Mouse (Mus musculus) gastrocnemius, postnatal 10 days (tissue): ENCODE results near the gene Mfap1a. TPM values are rescaled to one million over a fixed set of nuclear protein-coding genes. Genes with fewer than 3 reads are reported as not detected.
A peak's percentile ranks its signal among the peaks of the same experiment; 100 is the strongest.
"Not testable (repeated sequence)": the region's sequence is repeated elsewhere in the genome, so short reads cannot be mapped to it uniquely, and the experiment has no call there.

Experiments
- DNase-seq: peaks from one replicate; pipeline ENCODE4 v3.0.0; 2021; ENCODE audit warnings: mixed read lengths
- long read RNA-seq, 2 experiments: library from polyadenylated mRNA; stranded (forward); transcript quantifications; one replicate each; pipeline ENCODE4 v2.0.0; 2021
- total RNA-seq, 2 experiments: library from RNA; stranded (reverse); gene quantifications; 2 replicates each; pipeline ENCODE4 v1.2.3; 2021

Mfap1a gene
- 10 to 100 TPM; 18.1 to 19.1 TPM for total RNA-seq
- long read RNA-seq, experiment 1, full-length matches to known transcripts = 17 of 19 reads
- long read RNA-seq, experiment 1, partial matches to known transcripts = 0 of 19 reads
- long read RNA-seq, experiment 1, other reads (novel, unspliced or antisense) = 2 of 19 reads
- long read RNA-seq, experiment 2, full-length matches to known transcripts = 22 of 24 reads
- long read RNA-seq, experiment 2, partial matches to known transcripts = 1 of 24 reads
- long read RNA-seq, experiment 2, other reads (novel, unspliced or antisense) = 1 of 24 reads

DNA sequence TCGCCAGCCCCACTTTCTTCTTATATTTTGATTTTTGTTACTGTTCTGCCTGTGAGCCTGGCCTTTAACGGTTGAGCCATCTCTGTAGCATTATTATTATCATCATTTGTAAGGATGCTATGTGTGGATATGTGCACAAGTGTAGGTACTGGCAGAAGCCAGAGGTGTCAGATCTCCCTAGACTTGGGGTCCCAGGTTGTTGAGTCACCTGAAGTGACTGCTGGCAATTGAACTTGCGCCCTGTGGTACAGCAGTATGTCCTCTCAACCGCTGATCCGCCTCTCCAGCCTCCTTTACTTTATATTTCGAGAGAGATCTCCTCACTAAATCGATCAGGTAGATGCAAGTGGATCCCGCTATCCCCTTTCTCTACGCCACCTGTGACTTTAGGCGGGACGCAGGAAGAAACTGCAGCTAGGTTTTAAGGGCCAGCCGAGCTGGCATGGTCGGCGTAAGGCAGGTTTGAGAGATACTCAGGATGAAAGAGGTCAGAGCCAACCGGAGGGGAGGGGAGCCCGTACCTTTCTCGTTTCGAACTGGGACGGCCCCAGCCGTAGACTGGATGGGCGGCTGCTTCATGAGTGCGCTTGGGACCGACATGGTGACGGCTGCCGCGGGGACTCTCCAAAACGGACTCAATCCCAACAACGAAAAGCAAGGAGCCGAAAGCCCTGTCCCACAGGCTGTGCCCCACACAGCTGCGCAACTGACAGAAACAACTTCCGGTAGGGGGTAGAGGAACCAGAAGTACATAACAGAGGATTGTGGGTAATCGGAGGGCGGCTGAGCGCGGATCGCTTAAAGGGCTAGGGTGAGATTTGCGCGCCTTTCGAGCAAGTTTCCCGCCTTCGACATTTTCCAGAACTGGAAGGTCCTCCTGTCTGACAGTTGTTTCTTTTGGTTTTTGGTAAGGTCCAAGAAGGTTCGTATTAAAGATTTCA lies at the start of gene Mfap1a, which contains the start of gene Wdr76:
TSS of gene Mfap1a (minus strand) at position 724 of the 941 bp plus-strand sequence.
TSS of gene Wdr76 (plus strand) at position 782 of the 941 bp plus-strand sequence.
- peak; percentile 68 for DNase-seq

- DNase-seq = no peak
Measured at GRCm38 (mm10) chr2:121551271-121551670, 44.8 kb upstream of the Mfap1a start.

DNA sequence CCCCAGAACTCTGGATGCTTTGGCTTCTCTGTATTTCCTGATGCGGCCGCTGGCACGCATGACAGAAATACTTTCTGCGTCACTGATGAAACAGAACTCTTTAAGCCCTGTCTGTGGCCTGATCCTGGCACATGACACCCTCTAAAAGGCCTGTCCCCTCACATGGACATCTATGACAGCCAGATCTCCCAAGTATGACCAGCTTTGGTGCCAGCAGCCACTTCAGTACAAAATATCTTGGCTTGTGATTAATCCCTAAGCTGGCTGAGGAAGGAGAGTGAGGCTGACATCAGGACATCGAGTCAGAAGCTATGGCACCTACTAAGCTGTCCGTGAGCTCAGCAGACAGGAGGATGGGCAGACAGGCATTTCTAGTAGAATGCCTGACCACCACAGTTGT lies 43.2 kb upstream of the Mfap1a start:
- DNase-seq = no peak

DNA sequence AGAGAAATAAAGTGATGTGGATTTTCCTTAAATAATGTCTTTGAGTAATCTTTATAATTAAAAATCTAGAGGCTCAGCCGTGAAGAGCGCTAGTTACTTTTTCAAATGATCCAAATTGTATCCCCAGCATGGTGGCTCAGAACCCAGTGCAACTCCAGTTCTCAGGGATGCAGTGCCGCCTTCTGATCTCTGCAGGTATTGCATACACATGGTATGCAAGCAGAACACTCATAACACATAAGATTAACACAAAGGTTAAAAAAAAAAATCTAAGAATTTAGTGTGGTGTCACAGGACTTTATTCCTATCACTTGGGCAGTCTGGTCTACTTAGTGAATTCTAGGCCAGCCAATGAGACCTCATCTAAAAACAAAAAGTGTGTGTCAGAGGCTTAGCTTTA lies 38.4 kb upstream of the Mfap1a start:
- DNase-seq = no peak

DNA sequence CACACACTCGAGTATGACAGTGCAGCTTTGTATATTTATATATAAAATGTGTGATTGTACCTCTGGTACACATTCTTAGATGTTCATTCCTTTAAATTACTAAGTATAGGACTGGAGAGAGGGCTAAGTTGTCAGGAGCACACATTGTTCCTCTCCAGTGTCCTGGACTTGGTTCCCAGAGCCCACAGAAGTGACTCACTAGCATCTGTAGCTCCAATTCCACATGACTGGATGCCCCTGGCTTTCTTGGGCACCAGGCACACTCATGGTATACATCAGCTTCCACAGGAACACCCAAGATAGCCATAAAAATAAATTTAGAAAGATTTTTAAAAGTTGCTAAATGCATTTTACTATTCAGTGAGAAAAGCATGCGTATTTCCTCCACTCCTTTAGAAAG lies 18.6 kb upstream of the Mfap1a start:
- no peak for DNase-seq

- DNase-seq = not testable (repeated sequence)
Measured at GRCm38 (mm10) chr2:121522830-121523229, 16.4 kb upstream of the Mfap1a start.

DNA sequence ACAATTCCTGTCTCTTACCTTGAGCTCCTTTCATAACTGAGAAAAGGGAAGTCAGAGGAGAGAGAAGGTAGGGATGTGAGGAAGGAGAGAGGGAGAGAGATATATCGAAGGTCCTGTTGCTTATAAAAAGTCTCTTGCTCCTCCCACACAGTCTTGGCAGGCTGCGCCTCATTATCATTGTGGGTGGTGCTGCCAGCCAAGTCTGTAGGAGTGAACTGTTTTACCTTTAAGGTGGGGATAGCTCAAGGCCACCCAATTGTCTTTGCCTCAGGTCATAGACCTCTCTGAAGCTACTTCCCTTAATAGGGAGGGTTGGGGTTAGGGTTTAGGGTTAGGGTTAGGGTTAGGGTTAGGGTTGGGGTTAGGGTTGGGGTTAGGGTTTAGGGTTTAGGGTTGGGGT lies 15.5 kb upstream of the Mfap1a start:
- DNase-seq = no peak

- DNase-seq = not testable (repeated sequence)
Measured at GRCm38 (mm10) chr2:121518711-121519110, 12.2 kb upstream of the Mfap1a start.

DNA sequence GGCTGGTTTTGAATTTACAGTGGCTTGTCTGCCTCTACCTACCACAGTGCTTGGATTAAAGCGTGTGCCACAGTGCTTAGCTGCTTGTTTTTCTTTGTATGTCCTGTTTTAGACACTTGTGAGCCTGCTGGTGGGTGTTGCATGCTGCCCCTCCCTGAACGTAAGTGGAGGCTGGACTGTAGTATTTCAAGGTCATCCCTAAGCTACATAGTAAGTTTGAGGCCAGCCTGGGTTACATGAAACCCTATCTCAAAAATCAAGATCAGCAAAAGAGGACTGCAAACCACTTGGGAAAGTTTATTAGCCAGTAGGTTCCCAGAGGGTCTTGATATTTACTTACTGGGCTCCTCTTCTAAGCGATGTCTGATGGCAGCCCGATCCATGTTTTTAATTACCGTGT lies 11.6 kb upstream of the Mfap1a start:
- no peak for DNase-seq

- DNase-seq = no peak
Measured at GRCm38 (mm10) chr2:121514211-121514610, 7.7 kb upstream of the Mfap1a start.

DNA sequence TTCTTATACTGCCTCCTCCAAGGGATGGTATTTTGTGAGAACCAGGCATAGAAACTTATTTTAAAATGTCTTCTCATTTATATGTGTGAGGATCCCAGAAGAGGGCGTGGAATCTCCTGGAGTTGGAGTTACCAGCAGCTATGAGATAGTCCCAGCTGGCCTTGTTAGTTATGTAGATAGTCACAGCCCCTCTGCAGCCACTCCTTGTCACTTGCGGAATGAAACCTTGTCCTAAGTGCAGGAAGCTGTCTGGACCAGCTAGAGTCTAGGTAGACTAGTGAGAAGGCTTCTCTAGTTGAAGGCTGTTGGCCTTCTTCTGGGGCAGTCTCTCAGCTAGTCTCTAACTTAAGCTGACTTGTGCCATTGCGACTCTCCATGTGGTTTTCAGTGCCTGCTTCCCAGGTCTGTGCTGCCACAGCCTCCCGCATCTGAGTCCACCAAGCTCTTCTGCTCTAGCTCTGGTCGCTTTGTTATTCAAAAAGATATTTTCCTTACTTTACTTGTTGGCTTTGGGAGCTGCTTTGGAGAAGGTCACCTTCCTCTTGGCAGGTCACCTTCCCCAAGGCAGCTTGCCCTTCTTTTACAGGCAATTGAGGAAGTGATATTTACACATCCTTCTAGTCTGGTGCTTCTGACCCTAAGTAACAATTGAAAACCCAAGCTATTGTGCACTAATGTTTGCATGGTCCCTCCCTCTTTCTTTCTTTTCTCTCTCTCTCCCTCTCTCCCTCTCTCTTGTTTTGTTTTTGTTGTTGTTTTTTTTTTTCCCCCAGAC lies 6.7 kb upstream of the Mfap1a start:
- not testable (repeated sequence) for DNase-seq

DNA sequence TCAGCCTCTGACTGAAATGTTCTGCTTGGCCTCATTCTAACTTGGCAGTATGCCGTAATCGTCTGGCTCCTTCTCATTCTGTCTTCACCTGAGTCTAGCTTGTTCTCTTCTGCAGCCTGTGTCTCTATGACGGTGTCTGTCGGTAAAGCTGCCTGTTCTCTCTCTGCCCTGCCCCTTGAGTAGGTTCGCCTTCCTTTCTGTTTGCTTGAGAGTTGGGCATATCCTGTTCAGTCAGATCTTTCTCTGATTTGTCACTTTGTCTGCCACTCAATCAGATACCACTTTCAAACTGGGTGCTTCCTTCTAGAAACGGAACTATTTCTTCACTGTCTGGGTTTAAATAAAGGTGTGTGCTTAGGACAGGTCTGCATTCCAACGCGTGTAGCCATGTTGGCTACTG lies 4.9 kb upstream of the Mfap1a start:
- no peak for DNase-seq

DNA sequence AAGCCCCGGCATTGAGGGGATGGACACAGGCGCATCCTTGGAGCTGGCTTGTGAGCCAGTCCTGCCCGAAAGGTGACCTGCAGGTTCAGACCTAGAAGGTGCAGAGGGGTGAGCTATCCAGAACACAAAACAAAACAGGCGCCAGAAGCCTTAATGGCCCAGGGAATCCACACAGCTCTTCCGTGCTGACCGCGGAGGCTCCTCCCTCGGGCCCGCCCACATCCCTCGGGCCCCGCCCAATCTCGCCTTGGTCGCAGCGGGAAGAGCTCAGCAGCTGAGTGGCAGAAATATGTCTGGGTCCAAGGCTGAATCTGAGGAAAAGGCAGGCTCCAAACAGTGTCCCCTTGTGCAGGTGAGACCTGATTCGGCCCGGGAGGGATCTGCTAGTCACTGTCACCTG lies 3.1 kb upstream of the Mfap1a start:
- peak; percentile 69 for DNase-seq

DNA sequence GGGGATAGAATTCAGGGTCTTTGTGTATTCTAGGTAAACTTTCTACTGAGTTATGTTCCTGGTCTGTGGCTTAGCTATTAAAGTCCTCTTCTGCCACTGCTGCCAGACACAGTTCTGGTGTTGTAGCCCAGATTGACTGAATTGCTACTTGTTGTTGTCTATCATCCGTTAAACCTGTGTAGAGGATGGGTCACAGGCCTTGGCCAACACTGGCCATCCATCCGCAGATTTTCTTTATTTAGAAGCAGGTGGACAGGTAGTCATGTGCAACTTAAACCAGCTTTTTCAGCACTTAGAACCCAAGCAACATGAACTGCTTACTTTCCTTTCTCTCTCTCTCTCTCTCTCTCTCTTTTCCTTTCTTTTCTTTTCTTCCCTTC lies 1.5 kb upstream of the Mfap1a start:
- DNase-seq = no peak

GRCm38 (mm10) chr2:121507173-121507950 lies 897 bp upstream of the Mfap1a start:
- no peak for DNase-seq

DNA sequence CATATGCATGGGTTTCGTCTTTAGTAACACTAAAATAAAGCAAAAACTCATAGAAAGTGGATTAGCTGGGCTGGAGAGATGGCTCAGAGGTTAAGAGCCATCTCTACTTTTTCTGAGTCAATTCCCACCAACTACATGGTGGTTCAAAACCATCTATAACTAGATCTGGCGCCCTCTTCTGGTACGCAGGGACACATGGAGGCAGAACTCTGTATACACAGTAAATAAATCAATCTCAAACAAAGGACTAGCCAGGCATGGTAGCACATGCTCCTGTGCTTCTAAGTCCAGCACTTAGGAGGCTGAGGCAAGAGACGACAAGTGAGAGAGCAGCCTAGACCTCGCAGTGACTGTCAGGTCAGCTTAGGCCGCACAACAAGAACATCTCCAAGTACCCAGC lies 4.9 kb downstream of the Mfap1a start:
- DNase-seq = not testable (repeated sequence)

- not testable (repeated sequence) for DNase-seq
Measured at GRCm38 (mm10) chr2:121484403-121484802, 22.1 kb downstream of the Mfap1a start.

DNA sequence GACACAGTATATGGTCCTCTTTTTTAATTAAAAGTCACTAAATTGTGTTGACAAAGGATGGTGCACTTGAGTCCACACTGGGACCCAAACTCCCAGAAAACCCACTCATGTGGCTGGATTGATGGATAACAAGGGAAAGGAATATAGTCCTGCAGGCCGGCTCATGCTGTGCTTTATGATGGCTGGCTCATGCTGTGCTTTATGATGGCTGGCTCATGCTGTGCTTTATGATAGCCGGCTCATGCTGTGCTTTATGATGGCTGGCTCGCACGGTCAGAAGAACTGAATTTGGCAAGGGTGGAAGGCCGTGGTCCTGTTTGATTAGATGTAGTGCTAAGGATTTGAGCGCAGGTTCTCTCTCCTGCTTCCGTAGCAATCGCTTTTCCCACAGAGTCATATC lies 22.9 kb downstream of the Mfap1a start:
- DNase-seq = no peak

DNA sequence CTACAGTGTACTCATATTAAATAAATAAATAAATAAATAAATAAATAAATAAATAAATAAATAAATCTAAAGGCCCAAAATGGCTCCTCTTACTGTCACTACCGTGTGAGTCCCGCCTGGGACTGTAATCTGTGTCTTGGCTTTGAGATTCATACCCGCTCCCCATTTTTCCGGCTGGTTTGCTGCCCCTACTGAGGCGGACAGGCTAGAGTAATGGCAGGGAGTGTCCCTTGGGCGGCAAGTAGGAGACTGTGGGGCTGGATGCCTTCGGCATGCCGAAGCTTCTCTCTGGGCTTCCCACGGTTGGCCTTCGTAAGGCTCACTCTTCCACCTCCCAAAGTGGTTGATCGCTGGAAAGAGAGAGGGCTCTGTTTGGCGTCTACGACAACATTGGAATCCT lies 25.5 kb downstream of the Mfap1a start:
- DNase-seq = not testable (repeated sequence)

- no peak for DNase-seq
Measured at GRCm38 (mm10) chr2:121480498-121480897, 26.0 kb downstream of the Mfap1a start.

- no peak for DNase-seq
Measured at GRCm38 (mm10) chr2:121477491-121478266, 28.8 kb downstream of the Mfap1a start.
